Mouse (Mus musculus): ENCODE results near the gene Slc45a3.
A peak's percentile ranks its signal among the peaks of the same experiment; 100 is the strongest.

Slc45a3 gene

GRCm38 (mm10) chr1:131993169-131994040, 30.6 kb downstream of the Slc45a3 start:
- no peak for DNase-seq (ENCODE audit: low read depth, low spot score)

DNA sequence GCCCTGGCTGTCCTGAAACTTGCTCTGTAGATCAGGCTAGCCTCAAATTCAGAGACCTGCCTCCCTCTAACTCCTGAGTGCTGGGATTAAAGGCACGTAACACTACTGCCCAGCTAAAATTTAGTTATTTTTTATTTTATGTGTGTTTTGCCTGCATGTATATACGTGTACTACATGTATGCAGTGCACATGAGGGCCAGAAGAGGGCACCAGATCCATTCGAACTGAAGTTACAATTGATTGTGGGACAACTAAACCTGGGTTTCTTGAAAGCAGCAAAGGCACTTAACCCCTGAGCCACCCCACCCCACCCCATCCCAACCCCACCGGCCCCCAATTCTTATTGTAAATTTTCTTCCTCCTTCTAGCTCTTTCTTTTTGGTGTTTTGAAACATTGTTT, 32.3 kb downstream of the Slc45a3 start:
- DNase-seq (ENCODE audit: low read depth, low spot score), result peak; percentile 68

- peak; percentile 20 for DNase-seq (ENCODE audit: low read depth, low spot score)
These were observed 37.7 kb downstream of the Slc45a3 start for GRCm38 (mm10) chr1:132000506-132000905.

GRCm38 (mm10) chr1:132001880-132002330, 39.1 kb downstream of the Slc45a3 start:
- DNase-seq (ENCODE audit: low read depth, low spot score), result peak; percentile 13

DNA sequence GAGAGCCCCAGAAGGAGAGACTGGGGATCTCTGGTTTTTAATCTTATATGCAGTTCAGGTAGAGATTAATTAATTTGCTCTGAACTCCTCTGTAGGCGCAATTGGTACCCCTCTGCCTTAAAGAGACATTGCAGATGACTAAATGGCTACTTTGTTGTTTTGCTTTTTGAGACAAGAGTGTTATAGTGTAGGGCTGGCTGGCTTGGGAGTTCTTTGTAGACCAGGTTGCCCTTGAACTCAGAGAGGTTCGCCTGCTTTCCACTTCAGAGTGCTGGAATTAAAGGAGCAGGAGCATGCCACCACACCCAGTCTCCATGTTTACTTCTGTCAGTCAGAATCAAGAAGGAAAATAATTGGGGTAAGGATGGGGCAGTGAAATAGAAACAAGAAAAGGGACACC, 40.3 kb downstream of the Slc45a3 start:
- DNase-seq (ENCODE audit: low read depth, low spot score), result peak; percentile 9

- peak; percentile 75 for DNase-seq (ENCODE audit: low read depth, low spot score)
These were observed 41.0 kb downstream of the Slc45a3 start for GRCm38 (mm10) chr1:132003817-132004216.

- no peak for DNase-seq (ENCODE audit: low read depth, low spot score)
These were observed 41.9 kb downstream of the Slc45a3 start for GRCm38 (mm10) chr1:132004574-132005180.

GRCm38 (mm10) chr1:132005466-132005865, 42.7 kb downstream of the Slc45a3 start:
- DNase-seq (ENCODE audit: low read depth, low spot score), result peak; percentile 30

DNA sequence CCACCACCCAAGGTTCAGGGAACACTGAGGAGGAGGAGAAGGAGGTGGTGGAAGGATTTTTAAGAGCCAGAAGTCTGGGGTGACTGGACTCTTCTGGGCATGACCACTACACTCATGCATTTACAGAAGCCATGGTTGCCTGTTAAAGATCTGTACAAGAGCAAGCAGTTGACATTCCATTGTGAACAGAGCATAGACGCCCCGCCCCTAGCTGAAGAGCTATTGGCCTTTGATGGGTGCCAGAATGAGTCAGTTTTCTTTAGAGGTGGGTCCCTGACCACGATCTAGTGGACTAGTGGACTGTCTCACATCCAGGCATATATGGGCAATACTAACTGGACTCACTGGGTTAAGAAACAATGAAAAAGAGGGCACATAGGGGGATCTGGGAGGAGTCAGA, 43.3 kb downstream of the Slc45a3 start:
- DNase-seq (ENCODE audit: low read depth, low spot score), result peak; percentile 89

DNA sequence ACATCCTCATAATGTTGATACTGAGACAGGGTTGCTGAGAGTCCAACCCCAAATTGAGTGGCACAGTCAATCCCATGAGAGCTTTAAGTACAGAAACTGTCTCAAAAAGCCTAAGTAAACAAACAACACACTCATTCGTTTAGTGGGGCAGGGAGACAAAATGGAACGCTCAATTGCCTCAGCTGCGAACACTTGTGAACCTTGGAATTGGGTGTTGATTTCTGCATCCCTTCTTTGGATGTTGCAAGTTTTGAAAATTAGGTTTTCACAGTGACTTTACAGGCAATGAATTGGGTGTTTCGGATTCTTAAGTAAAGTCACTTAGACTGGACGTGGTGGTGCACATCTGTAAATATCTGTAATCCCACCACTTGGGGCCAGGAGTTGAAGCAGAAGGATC, 44.0 kb downstream of the Slc45a3 start:
- DNase-seq (ENCODE audit: low read depth, low spot score), result peak; percentile 44

DNA sequence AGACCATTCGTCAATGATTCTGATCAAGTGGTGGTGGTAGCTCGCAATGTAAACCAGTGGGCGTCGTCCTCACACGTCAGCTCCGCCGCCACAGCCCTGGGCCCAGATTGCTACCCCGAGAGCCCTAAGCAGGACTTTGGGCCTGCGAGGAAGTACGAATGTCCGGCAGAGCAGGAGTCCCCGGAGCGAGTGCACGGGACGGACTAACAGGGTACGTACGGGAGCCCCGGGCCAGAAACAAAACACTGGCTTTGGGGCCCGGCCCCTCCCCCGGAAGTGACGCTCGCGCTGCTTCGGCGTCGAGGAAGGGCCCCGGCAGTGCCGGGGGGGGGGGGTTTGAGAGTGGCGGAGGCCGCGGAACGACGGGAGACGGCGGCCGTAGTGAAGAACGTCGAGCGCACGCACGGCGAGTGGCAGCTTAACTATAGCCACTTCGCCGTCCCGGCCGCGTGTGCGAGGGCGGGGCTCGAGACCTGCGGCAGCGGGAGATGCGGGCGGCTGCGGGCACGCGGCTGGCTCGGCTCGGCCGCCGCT, 44.6 kb downstream of the Slc45a3 start, which contains the start of gene Elk4:
TSS of gene Elk4 (plus strand) at position 326 of the 534 bp plus-strand sequence.
- DNase-seq (ENCODE audit: low read depth, low spot score), result peak; percentile 88

DNA sequence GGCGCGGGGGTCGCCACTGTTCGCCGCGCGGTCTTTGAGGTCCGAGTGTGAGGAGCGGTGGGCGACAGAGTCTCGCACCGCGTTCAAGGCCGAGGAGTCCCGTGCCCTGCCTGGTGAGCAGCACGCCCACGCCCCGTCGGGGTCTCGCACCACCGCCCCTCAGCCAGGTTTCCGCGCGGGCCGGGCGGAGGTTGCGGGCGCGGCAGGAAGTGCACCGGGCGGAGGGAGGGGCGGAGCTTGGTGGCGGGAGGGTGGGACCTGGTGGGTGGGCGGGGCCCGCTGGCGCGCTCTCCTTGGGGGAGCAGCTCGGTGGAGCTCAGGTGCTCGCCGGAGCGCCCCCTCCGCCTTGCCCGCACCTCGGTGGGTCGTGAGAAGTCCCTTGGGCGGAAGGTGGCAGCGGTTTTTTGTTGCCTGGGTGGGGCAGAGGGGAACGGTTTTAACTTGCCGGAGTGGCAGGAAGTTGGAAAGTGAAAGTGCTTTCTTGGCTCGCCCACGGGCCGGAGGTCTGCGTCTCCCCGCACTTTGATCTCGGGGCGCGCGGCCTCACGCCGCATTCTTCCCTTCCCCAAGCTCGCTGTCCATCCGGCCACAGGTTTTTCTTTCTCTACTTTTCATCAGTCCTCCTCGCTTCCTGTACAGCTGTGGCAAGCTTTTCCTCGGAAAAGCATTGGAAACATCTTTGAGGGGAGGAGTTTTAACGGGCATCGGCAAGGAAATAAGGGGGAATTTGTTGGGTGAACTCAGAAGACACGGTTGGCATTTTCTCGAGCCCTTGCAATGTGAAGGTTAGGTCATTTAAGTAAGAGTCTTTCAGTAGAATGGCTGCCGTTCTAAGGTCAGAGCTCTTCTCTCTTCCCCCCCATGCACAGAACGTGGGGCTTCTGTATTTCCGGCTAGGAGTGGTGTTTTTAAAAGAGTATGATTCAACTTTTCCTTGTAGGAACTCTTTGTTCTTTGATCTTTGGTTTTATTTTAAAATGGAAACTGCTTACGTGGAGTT, 45.4 kb downstream of the Slc45a3 start:
- peak; percentile 82 for DNase-seq (ENCODE audit: low read depth, low spot score)

GRCm38 (mm10) chr1:132008881-132009644, 46.3 kb downstream of the Slc45a3 start:
- peak; percentile 24 for DNase-seq (ENCODE audit: low read depth, low spot score)

GRCm38 (mm10) chr1:132010632-132011501, 48.1 kb downstream of the Slc45a3 start:
- peak; percentile 59 for DNase-seq (ENCODE audit: low read depth, low spot score)

DNA sequence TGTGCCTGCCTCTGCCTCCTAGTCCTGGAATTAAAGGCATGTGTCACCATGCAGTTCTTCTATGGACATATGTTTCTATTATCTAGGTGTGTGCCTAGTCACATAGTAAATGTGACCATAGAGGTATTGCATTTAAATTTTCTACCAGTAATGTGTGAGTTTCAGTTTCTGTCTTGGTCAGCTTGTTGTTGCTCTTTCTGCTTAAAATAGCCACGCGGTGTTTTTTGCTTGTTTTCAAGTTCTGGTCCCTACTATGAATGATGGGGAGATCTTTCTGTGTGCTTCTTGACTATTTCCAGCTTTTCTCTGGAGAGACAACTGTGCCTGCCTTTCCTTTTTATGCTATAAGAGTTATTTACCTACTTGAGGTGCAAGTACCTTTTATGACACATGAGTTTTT, 49.0 kb downstream of the Slc45a3 start:
- no peak for DNase-seq (ENCODE audit: low read depth, low spot score)

DNA sequence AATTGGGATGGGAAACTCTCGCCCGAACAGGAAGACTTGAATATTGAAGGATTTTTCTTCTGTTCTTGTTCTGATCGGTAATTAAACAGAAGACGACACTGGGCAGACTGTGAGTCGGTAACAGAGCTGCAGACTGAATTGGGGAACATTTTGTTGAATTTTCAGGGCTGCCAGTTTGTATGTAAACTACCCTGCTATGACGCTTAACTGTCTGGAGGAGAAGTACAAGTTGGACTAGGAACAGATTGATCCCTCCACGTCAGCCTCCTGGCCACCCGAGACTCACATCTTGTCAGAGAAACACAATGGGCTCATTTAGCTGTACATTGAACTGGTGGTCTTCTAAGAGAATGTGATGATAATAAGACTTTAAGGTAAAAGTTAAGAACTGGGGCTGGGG, 50.1 kb downstream of the Slc45a3 start:
- DNase-seq (ENCODE audit: low read depth, low spot score), result no peak

- peak; percentile 26 for DNase-seq (ENCODE audit: low read depth, low spot score)
These were observed 52.0 kb downstream of the Slc45a3 start for GRCm38 (mm10) chr1:132014800-132015199.

- no peak for DNase-seq (ENCODE audit: low read depth, low spot score)
These were observed 53.9 kb downstream of the Slc45a3 start for GRCm38 (mm10) chr1:132016691-132017090.

DNA sequence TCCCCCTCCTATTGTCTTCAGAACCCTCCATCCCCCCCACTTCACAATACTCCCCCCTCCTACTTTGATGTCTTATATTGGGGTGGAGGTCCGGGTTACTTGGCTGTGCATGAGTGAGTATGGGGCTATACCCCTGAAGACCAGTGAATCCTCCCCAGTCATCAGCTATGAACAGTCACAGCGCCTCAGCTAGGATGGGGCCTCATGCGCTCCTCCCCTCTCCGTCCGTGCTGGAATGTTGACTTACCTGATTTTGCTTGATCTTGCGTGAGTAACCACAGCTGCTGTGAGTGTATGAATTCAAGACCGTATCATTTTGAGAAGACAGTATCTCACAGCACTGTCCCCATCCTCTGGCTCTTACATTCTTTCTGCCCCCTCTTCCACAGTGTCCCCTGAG, 57.1 kb downstream of the Slc45a3 start:
- no peak for DNase-seq (ENCODE audit: low read depth, low spot score)

- no peak for DNase-seq (ENCODE audit: low read depth, low spot score)
These were observed 59.3 kb downstream of the Slc45a3 start for GRCm38 (mm10) chr1:132022107-132022506.

Measured in 3T3-L1 (cell line).